Mouse (Mus musculus): ENCODE measurements around the gene Orai2. TPM values are rescaled to one million over a fixed set of nuclear protein-coding genes. Genes with fewer than 3 reads are reported as not detected.

Orai2 gene
- polyA plus RNA-seq, 1 experiment from 2014 or later, result 7.4 TPM

GRCm38 (mm10) chr5:136146936-136147335, 23.6 kb downstream of the Orai2 start:
- Histone ChIP-seq H3K27me3 (replicated peaks; ENCODE audit: control insufficient read depth, insufficient read depth, low read length) (no peaks in the 10 kb centered on the region), H3K9ac (ENCODE audit: low read depth, low read length) (no peak overlapping the region), H3K4me2 (no peak overlapping the region), H3K4me1 (replicated peaks; ENCODE audit: control insufficient read depth, insufficient read depth, low read length) (peaks cover 3% of the 10 kb centered on the region), H3K9me3 (ENCODE audit: control insufficient read depth, low read length) (no peaks in the 10 kb centered on the region), H3K4me3 (ENCODE audit: low read depth, low read length) (no peak overlapping the region), H3K36me3 (ENCODE audit: control insufficient read depth, insufficient read depth, low read length) (peaks cover 4% of the 10 kb centered on the region; the same call in 1 of the 2 replicates), H3K27ac (ENCODE audit: low read depth, low read length) (no peak overlapping the region)
- 81% methylated on average over 1 of the region's 1 CpGs for WGBS
- ATAC-seq (replicated peaks; ENCODE audit: low FRiP score), result no peak
- no peak for DNase-seq (ENCODE audit: low spot score)

GRCm38 (mm10) chr5:136144606-136145430, 25.7 kb downstream of the Orai2 start:
- H3K4me3 ChIP-seq (ENCODE audit: low read depth, low read length), result no peak overlapping the region
- H3K36me3 ChIP-seq (ENCODE audit: control insufficient read depth, insufficient read depth, low read length), result peaks cover 18% of the 10 kb centered on the region
- H3K27me3 ChIP-seq (replicated peaks; ENCODE audit: control insufficient read depth, insufficient read depth, low read length), result no peaks in the 10 kb centered on the region
- H3K27ac ChIP-seq (ENCODE audit: low read depth, low read length), result no peak overlapping the region
- DNase-seq (ENCODE audit: low spot score) (no peak), ATAC-seq (replicated peaks; ENCODE audit: low FRiP score) (peak; percentile 30; the same call in 1 of the 2 replicates)
- no peak overlapping the region for H3K4me2 ChIP-seq
- H3K9ac ChIP-seq (ENCODE audit: low read depth, low read length), result no peak overlapping the region
- H3K9me3 ChIP-seq (ENCODE audit: control insufficient read depth, low read length), result no peaks in the 10 kb centered on the region
- peaks cover 3% of the 10 kb centered on the region for H3K4me1 ChIP-seq (replicated peaks; ENCODE audit: control insufficient read depth, insufficient read depth, low read length)
- WGBS, result 53% methylated on average over 12 of the region's 12 CpGs

GRCm38 (mm10) chr5:136143161-136143755, 27.3 kb downstream of the Orai2 start:
- peaks cover 3% of the 10 kb centered on the region for H3K4me1 ChIP-seq (replicated peaks; ENCODE audit: control insufficient read depth, insufficient read depth, low read length)

GRCm38 (mm10) chr5:136142746-136143145, 27.8 kb downstream of the Orai2 start:
- no peak overlapping the region for H3K9ac ChIP-seq (ENCODE audit: low read depth, low read length)
- 83% methylated on average over 5 of the region's 5 CpGs for WGBS
- peaks cover 22% of the 10 kb centered on the region for H3K36me3 ChIP-seq (ENCODE audit: control insufficient read depth, insufficient read depth, low read length)
- H3K4me3 ChIP-seq (ENCODE audit: low read depth, low read length), result no peak overlapping the region
- no peak overlapping the region for H3K4me2 ChIP-seq
- DNase-seq (ENCODE audit: low spot score) (no peak), ATAC-seq (replicated peaks; ENCODE audit: low FRiP score) (no peak)
- H3K9me3 ChIP-seq (ENCODE audit: control insufficient read depth, low read length), result no peaks in the 10 kb centered on the region
- H3K27ac ChIP-seq (ENCODE audit: low read depth, low read length), result no peak overlapping the region
- no peaks in the 10 kb centered on the region for H3K27me3 ChIP-seq (replicated peaks; ENCODE audit: control insufficient read depth, insufficient read depth, low read length)
- peaks cover 3% of the 10 kb centered on the region for H3K4me1 ChIP-seq (replicated peaks; ENCODE audit: control insufficient read depth, insufficient read depth, low read length)

More at GRCm38 (mm10) chr5:136143161-136143755, 27.3 kb downstream of the Orai2 start:
- H3K4me3 ChIP-seq (ENCODE audit: low read depth, low read length), result no peak overlapping the region
- H3K36me3 ChIP-seq (ENCODE audit: control insufficient read depth, insufficient read depth, low read length), result peaks cover 22% of the 10 kb centered on the region
- no peaks in the 10 kb centered on the region for H3K9me3 ChIP-seq (ENCODE audit: control insufficient read depth, low read length)
- no peaks in the 10 kb centered on the region for H3K27me3 ChIP-seq (replicated peaks; ENCODE audit: control insufficient read depth, insufficient read depth, low read length)
- H3K9ac ChIP-seq (ENCODE audit: low read depth, low read length), result no peak overlapping the region
- 88% methylated on average over 6 of the region's 6 CpGs for WGBS
- DNase-seq (ENCODE audit: low spot score) (no peak), ATAC-seq (replicated peaks; ENCODE audit: low FRiP score) (no peak)
- no peak overlapping the region for H3K4me2 ChIP-seq
- H3K27ac ChIP-seq (ENCODE audit: low read depth, low read length), result no peak overlapping the region

- Histone ChIP-seq H3K4me3 (ENCODE audit: low read depth, low read length) (no peak overlapping the region), H3K9ac (ENCODE audit: low read depth, low read length) (no peak overlapping the region), H3K4me1 (replicated peaks; ENCODE audit: control insufficient read depth, insufficient read depth, low read length) (peaks cover 9% of the 10 kb centered on the region), H3K27ac (ENCODE audit: low read depth, low read length) (no peak overlapping the region), H3K4me2 (no peak overlapping the region), H3K36me3 (ENCODE audit: control insufficient read depth, insufficient read depth, low read length) (peaks cover 22% of the 10 kb centered on the region), H3K27me3 (replicated peaks; ENCODE audit: control insufficient read depth, insufficient read depth, low read length) (no peaks in the 10 kb centered on the region), H3K9me3 (ENCODE audit: control insufficient read depth, low read length) (no peaks in the 10 kb centered on the region)
- WGBS, result 92% methylated on average over 10 of the region's 10 CpGs
- ATAC-seq (replicated peaks; ENCODE audit: low FRiP score) (no peak), DNase-seq (ENCODE audit: low spot score) (no peak)
Measured at GRCm38 (mm10) chr5:136140057-136140482, 30.4 kb downstream of the Orai2 start.

GRCm38 (mm10) chr5:136139393-136139792, 31.1 kb downstream of the Orai2 start:
- no peaks in the 10 kb centered on the region for H3K27me3 ChIP-seq (replicated peaks; ENCODE audit: control insufficient read depth, insufficient read depth, low read length)
- no peak for ATAC-seq (replicated peaks; ENCODE audit: low FRiP score)
- H3K9me3 ChIP-seq (ENCODE audit: control insufficient read depth, low read length), result no peaks in the 10 kb centered on the region
- H3K4me2 ChIP-seq, result no peak overlapping the region
- peaks cover 22% of the 10 kb centered on the region for H3K36me3 ChIP-seq (ENCODE audit: control insufficient read depth, insufficient read depth, low read length)
- peaks cover 13% of the 10 kb centered on the region for H3K4me1 ChIP-seq (replicated peaks; ENCODE audit: control insufficient read depth, insufficient read depth, low read length)
- H3K4me3 ChIP-seq (ENCODE audit: low read depth, low read length), result 0 out of 2 replicates have a peak overlapping the region, but pooled peaks have one; percentile 5
- H3K27ac ChIP-seq (ENCODE audit: low read depth, low read length), result no peak overlapping the region
- DNase-seq (ENCODE audit: low spot score), result no peak
- no peak overlapping the region for H3K9ac ChIP-seq (ENCODE audit: low read depth, low read length)
- 90% methylated on average over 13 of the region's 13 CpGs for WGBS

- 57% methylated on average over 13 of the region's 13 CpGs for WGBS
- no peaks in the 10 kb centered on the region for H3K9me3 ChIP-seq (ENCODE audit: control insufficient read depth, low read length)
- H3K27ac ChIP-seq (ENCODE audit: low read depth, low read length), result peak overlapping the region; percentile 48; the same call in 1 of the 2 replicates
- H3K4me3 ChIP-seq (ENCODE audit: low read depth, low read length), result peak overlapping the region; percentile 71; the same call in 1 of the 2 replicates
- peak overlapping the region; percentile 78 for H3K4me2 ChIP-seq
- peaks cover 13% of the 10 kb centered on the region for H3K4me1 ChIP-seq (replicated peaks; ENCODE audit: control insufficient read depth, insufficient read depth, low read length)
- ATAC-seq (replicated peaks; ENCODE audit: low FRiP score), result no peak; the same call in 1 of the 2 replicates
- peak; percentile 54 for DNase-seq (ENCODE audit: low spot score)
- no peaks in the 10 kb centered on the region for H3K27me3 ChIP-seq (replicated peaks; ENCODE audit: control insufficient read depth, insufficient read depth, low read length)
- H3K36me3 ChIP-seq (ENCODE audit: control insufficient read depth, insufficient read depth, low read length), result peaks cover 26% of the 10 kb centered on the region
- H3K9ac ChIP-seq (ENCODE audit: low read depth, low read length), result no peak overlapping the region
Measured at GRCm38 (mm10) chr5:136137658-136138274, 32.7 kb downstream of the Orai2 start.

GRCm38 (mm10) chr5:136136292-136136990, 34.1 kb downstream of the Orai2 start:
- Histone ChIP-seq H3K9ac (ENCODE audit: low read depth, low read length) (peak overlapping the region; percentile 77), H3K4me3 (ENCODE audit: low read depth, low read length) (peak overlapping the region; percentile 71), H3K4me2 (peak overlapping the region; percentile 78), H3K36me3 (ENCODE audit: control insufficient read depth, insufficient read depth, low read length) (peaks cover 27% of the 10 kb centered on the region), H3K27me3 (replicated peaks; ENCODE audit: control insufficient read depth, insufficient read depth, low read length) (no peaks in the 10 kb centered on the region), H3K27ac (ENCODE audit: low read depth, low read length) (peak overlapping the region; percentile 63), H3K4me1 (replicated peaks; ENCODE audit: control insufficient read depth, insufficient read depth, low read length) (peaks cover 13% of the 10 kb centered on the region), H3K9me3 (ENCODE audit: control insufficient read depth, low read length) (no peaks in the 10 kb centered on the region)
- DNase-seq (ENCODE audit: low spot score), result no peak
- 8% methylated on average over 20 of the region's 20 CpGs for WGBS
- no peak; the same call in 1 of the 2 replicates for ATAC-seq (replicated peaks; ENCODE audit: low FRiP score)
